Mouse (Mus musculus): Measurements from ENCODE around the gene Rnaset2b.
"Not testable (repeated sequence)": the region's sequence is repeated elsewhere in the genome, so short reads cannot be mapped to it uniquely, and the experiment has no call there.

Rnaset2b gene

GRCm38 (mm10) chr17:6970334-6970733 lies at the start of gene Rnaset2b:
TSS of gene Rnaset2b (plus strand) at chr17:6970634.
- not testable (repeated sequence) for DNase-seq (ENCODE audit: low spot score in 2 of 2)

GRCm38 (mm10) chr17:6931625-6932024 lies 38.8 kb upstream of the Rnaset2b start:
- DNase-seq (ENCODE audit: low spot score in 2 of 2): not testable (repeated sequence)

GRCm38 (mm10) chr17:6942560-6942959 lies 27.9 kb upstream of the Rnaset2b start:
- not testable (repeated sequence) for DNase-seq (ENCODE audit: low spot score in 2 of 2)

GRCm38 (mm10) chr17:6947637-6947983 lies 22.8 kb upstream of the Rnaset2b start:
- not testable (repeated sequence) for DNase-seq (ENCODE audit: low spot score in 2 of 2)

- peak; percentile 84 to 86 for DNase-seq (ENCODE audit: low spot score in 2 of 2)
These were observed 22.3 kb upstream of the Rnaset2b start, which contains the start of gene Rsph3b for GRCm38 (mm10) chr17:6947984-6948768. TSS of gene Rsph3b (minus strand) at chr17:6948682.

- not testable (repeated sequence) for DNase-seq (ENCODE audit: low spot score in 2 of 2)
These were observed 21.6 kb upstream of the Rnaset2b start for GRCm38 (mm10) chr17:6948769-6949228.

- peak in 1 of 2 experiments; percentile 16 for DNase-seq (ENCODE audit: low spot score in 2 of 2)
These were observed 11.6 kb upstream of the Rnaset2b start for GRCm38 (mm10) chr17:6958881-6959280.

GRCm38 (mm10) chr17:6959543-6960259 lies 10.7 kb upstream of the Rnaset2b start:
- not testable (repeated sequence) for DNase-seq (ENCODE audit: low spot score in 2 of 2)

GRCm38 (mm10) chr17:6960349-6960748 lies 10.1 kb upstream of the Rnaset2b start:
- DNase-seq (ENCODE audit: low spot score in 2 of 2): not testable (repeated sequence)

GRCm38 (mm10) chr17:6960776-6961175 lies 9.7 kb upstream of the Rnaset2b start, which contains the start of gene Tagap1:
TSS of gene Tagap1 (minus strand) at chr17:6961156.
- DNase-seq (ENCODE audit: low spot score in 2 of 2): peak; percentile 53

GRCm38 (mm10) chr17:6961181-6962000 lies 9.0 kb upstream of the Rnaset2b start:
- DNase-seq (ENCODE audit: low spot score in 2 of 2): peak; percentile 44 to 69

GRCm38 (mm10) chr17:6962339-6962738 lies 8.1 kb upstream of the Rnaset2b start:
- DNase-seq (ENCODE audit: low spot score in 2 of 2): not testable (repeated sequence)

- not testable (repeated sequence) for DNase-seq (ENCODE audit: low spot score in 2 of 2)
These were observed 7.5 kb upstream of the Rnaset2b start for GRCm38 (mm10) chr17:6962936-6963335.

- not testable (repeated sequence) for DNase-seq (ENCODE audit: low spot score in 2 of 2)
These were observed 5.1 kb upstream of the Rnaset2b start for GRCm38 (mm10) chr17:6965364-6965763.

- not testable (repeated sequence) for DNase-seq (ENCODE audit: low spot score in 2 of 2)
These were observed 2.8 kb upstream of the Rnaset2b start for GRCm38 (mm10) chr17:6967673-6968072.

- DNase-seq (ENCODE audit: low spot score in 2 of 2): not testable (repeated sequence)
These were observed 804 bp downstream of the Rnaset2b start for GRCm38 (mm10) chr17:6971238-6971637.

- DNase-seq (ENCODE audit: low spot score in 2 of 2): not testable (repeated sequence)
These were observed 2.5 kb downstream of the Rnaset2b start for GRCm38 (mm10) chr17:6972836-6973396.

- not testable (repeated sequence) for DNase-seq (ENCODE audit: low spot score in 2 of 2)
These were observed 4.6 kb downstream of the Rnaset2b start for GRCm38 (mm10) chr17:6974985-6975384.

- DNase-seq (ENCODE audit: low spot score in 2 of 2): peak; percentile 84
These were observed 8.1 kb downstream of the Rnaset2b start, which contains the start of gene Gm49721 for GRCm38 (mm10) chr17:6978287-6979248. TSS of gene Gm49721 (plus strand) at chr17:6978904.

- DNase-seq (ENCODE audit: low spot score in 2 of 2): not testable (repeated sequence)
These were observed 8.9 kb downstream of the Rnaset2b start for GRCm38 (mm10) chr17:6979380-6979779.
